In genomic region chr19:56477253-56477652, GRCm38 (mm10) we compare ENCODE assay signal across 20 mouse cellular contexts. TPM values are rescaled to one million over a fixed set of nuclear protein-coding genes. Genes with fewer than 3 reads are reported as not detected.
DNase-seq lines count a peak whose midpoint lies in the region; ATAC-seq and TF ChIP-seq lines count a peak whose summit lies in the region.
"Had no signal": no experiment of that assay in that cellular context is flagged by ENCODE, and none has a peak within 500 bp of the region (broad histone marks: within the 10 kb centered on the region; RNA-seq: fewer than 3 reads in every experiment).

No protein-coding gene starts in this region.

- no peak overlapping the region for H3K4me2 ChIP-seq in forebrain, embryonic 13.5 days
- no peak overlapping the region for H3K4me2 ChIP-seq in forebrain, embryonic 12.5 days
- H3K4me2 ChIP-seq: embryonic facial prominence, embryonic 12.5 days; forebrain, embryonic 15.5 days; heart, embryonic 13.5 days; hindbrain, embryonic 12.5 days had no signal

- no peaks in the 10 kb centered on the region for H3K36me3 ChIP-seq in forebrain, embryonic 13.5 days (ENCODE audit: poor library complexity, severe bottlenecking)
- no peaks in the 10 kb centered on the region for H3K36me3 ChIP-seq in forebrain, embryonic 12.5 days (replicated peaks)
- H3K36me3 ChIP-seq: embryonic facial prominence, embryonic 12.5 days; forebrain, embryonic 15.5 days; G1E; heart, embryonic 13.5 days; hindbrain, embryonic 12.5 days had no signal

- 63% methylated on average over 5 of the region's 5 CpGs for WGBS in forebrain, embryonic 13.5 days
- 80% methylated on average over 5 of the region's 5 CpGs for WGBS in forebrain, embryonic 12.5 days

- peaks cover 38% of the 10 kb centered on the region for H3K4me1 ChIP-seq in forebrain, embryonic 13.5 days
- peaks cover 28% of the 10 kb centered on the region for H3K4me1 ChIP-seq in forebrain, embryonic 12.5 days
- H3K4me1 ChIP-seq: embryonic facial prominence, embryonic 12.5 days had no signal

- no peak overlapping the region for H3K27ac ChIP-seq in forebrain, embryonic 13.5 days
- H3K27ac ChIP-seq in forebrain, embryonic 12.5 days = no peak overlapping the region
- H3K27ac ChIP-seq: embryonic facial prominence, embryonic 12.5 days; heart, embryonic 13.5 days; hindbrain, embryonic 12.5 days had no signal

- peak; percentile 36 for DNase-seq in left cerebral cortex, postnatal 4 days
- no peak for DNase-seq in left cerebral cortex, adult 18-20 months (ENCODE audit: low spot score in 2 of 2)
- DNase-seq in brain, embryonic 14.5 days (ENCODE audit: low read depth) = peak; percentile 72
- DNase-seq in heart, postnatal 36 days = no peak
- no peak for DNase-seq in kidney, postnatal 25 days
- DNase-seq: adrenal gland, postnatal 10 days; B cell, adult 2 months; cerebellum, adult 8-10 months; gastrocnemius, postnatal 36 days; heart, adult 11 months; heart, postnatal 4 days had no signal

- no peak overlapping the region for H3K4me3 ChIP-seq in forebrain, embryonic 13.5 days
- no peak overlapping the region for H3K4me3 ChIP-seq in forebrain, embryonic 12.5 days (replicated peaks)
- H3K4me3 ChIP-seq: embryonic facial prominence, embryonic 12.5 days; forebrain, embryonic 15.5 days; heart, embryonic 13.5 days; hindbrain, embryonic 12.5 days had no signal

- no peak for TF ChIP-seq POLR2A in brain, embryonic 14.5 days (IDR thresholded peaks at IDR 0.05; ENCODE audit: borderline replicate concordance, extremely low read depth, insufficient read depth, insufficient read length, poor library complexity, severe bottlenecking)

- no peak for TF ChIP-seq CTCF in brain, embryonic 14.5 days (IDR thresholded peaks at IDR 0.05; ENCODE audit: borderline replicate concordance, extremely low read depth, insufficient read depth, insufficient read length)

- H3K9ac ChIP-seq in forebrain, embryonic 13.5 days = no peak overlapping the region
- H3K9ac ChIP-seq in forebrain, embryonic 12.5 days = no peak overlapping the region
- H3K9ac ChIP-seq: embryonic facial prominence, embryonic 12.5 days; forebrain, embryonic 15.5 days; heart, embryonic 13.5 days; hindbrain, embryonic 12.5 days had no signal

- 0 out of 2 replicates have a peak, but pooled peaks have one; percentile 43 for ATAC-seq in forebrain, embryonic 13.5 days
- no peak for ATAC-seq in forebrain, embryonic 12.5 days (ENCODE audit: low FRiP score)
- ATAC-seq: CD4-positive, CD25-positive, alpha-beta regulatory T cell, adult 4 months; inflammation-experienced regulatory T-cells, adult 6 months had no signal

- H3K9me3 ChIP-seq in forebrain, embryonic 13.5 days (replicated peaks) = no peaks in the 10 kb centered on the region
- no peaks in the 10 kb centered on the region for H3K9me3 ChIP-seq in forebrain, embryonic 12.5 days
- H3K9me3 ChIP-seq: embryonic facial prominence, embryonic 12.5 days; forebrain, embryonic 15.5 days; G1E; heart, embryonic 13.5 days; hindbrain, embryonic 12.5 days had no signal

- intact Hi-C loops in left cerebral cortex, postnatal 4 days (cut with DNase I) = no loop called here
- intact Hi-C loops in heart, postnatal 36 days (cut with DNase I) = no loop called here

- no peaks in the 10 kb centered on the region for H3K27me3 ChIP-seq in forebrain, embryonic 13.5 days
- H3K27me3 ChIP-seq in forebrain, embryonic 12.5 days = peaks cover 10% of the 10 kb centered on the region
- H3K27me3 ChIP-seq: embryonic facial prominence, embryonic 12.5 days; forebrain, embryonic 15.5 days had no signal

RNA-seq across cellular contexts. Expression of gene Plekhs1, which starts 15.8 kb away (rescaled TPM):
- 0.06 and 0.14 TPM in 2 replicates for polyA plus RNA-seq in forebrain, embryonic 13.5 days (2015; fragmentation: Nextera tagmentation; extraction: Ambion mirVana)
- 0.22 and 0.29 TPM in 2 replicates for polyA plus RNA-seq in forebrain, embryonic 12.5 days (2016; fragmentation: Nextera tagmentation; extraction: Ambion mirVana)
- under 1 TPM; 0.48 to 0.50 TPM for total RNA-seq in left cerebral cortex, postnatal 4 days (2021)
- under 1 TPM; 0.77 to 0.91 TPM for total RNA-seq in left cerebral cortex, adult 18-20 months (2021)
- 0.12 and 0.18 TPM in 2 replicates for polyA plus RNA-seq in brain, embryonic 14.5 days (2012; rRNA removed)
- total RNA-seq in heart, postnatal 36 days (2021) = not detected
- total RNA-seq: G1E had no signal
- polyA plus RNA-seq: G1E; heart, embryonic 13.5 days had no signal

Comparison
In these comparisons a context has a peak if more than half of its experiments do, and no peak if none do; other contexts are left out.
1. DNase-seq: peak in left cerebral cortex, postnatal 4 days (single experiment) and brain, embryonic 14.5 days (single experiment); none in left cerebral cortex, adult 18-20 months (0 of 2), heart, postnatal 36 days (0 of 2) and kidney, postnatal 25 days (0 of 2).